Mouse (Mus musculus): ENCODE measurements at regions not wholly inside any gene's neighbourhood (a gene's known extent, or its start where the extent isn't known, plus 50 kb on each side); places are given as distances from the start of the nearest gene placed in this dataset.
"Not testable (repeated sequence)": the region's sequence is repeated elsewhere in the genome, so short reads cannot be mapped to it uniquely, and the experiment has no call there.

- no peak overlapping the region for H3K4me2 ChIP-seq
- no peak overlapping the region for H3K4me3 ChIP-seq
- H3K9ac ChIP-seq = no peak overlapping the region
- no peak for ATAC-seq (ENCODE audit: low FRiP score)
- 48% methylated on average over 4 of the region's 4 CpGs for WGBS
- H3K27me3 ChIP-seq = no peaks in the 10 kb centered on the region
- peaks cover 11% of the 10 kb centered on the region for H3K4me1 ChIP-seq (replicated peaks)
- peak overlapping the region; percentile 88 for H3K27ac ChIP-seq
- H3K9me3 ChIP-seq = no peaks in the 10 kb centered on the region
- no peaks in the 10 kb centered on the region for H3K36me3 ChIP-seq
These were observed 246.6 kb downstream of the Mef2c start for GRCm38 (mm10) chr13:83750437-83750836.

GRCm38 (mm10) chr13:83760387-83761170, 256.7 kb downstream of the Mef2c start:
- Histone ChIP-seq H3K27ac (peak overlapping the region; percentile 48; the same call in 1 of the 2 replicates), H3K4me3 (no peak overlapping the region), H3K36me3 (no peaks in the 10 kb centered on the region), H3K4me2 (0 out of 2 replicates have a peak overlapping the region, but pooled peaks have one; percentile 6), H3K9ac (no peak overlapping the region), H3K9me3 (no peaks in the 10 kb centered on the region), H3K4me1 (replicated peaks) (no peaks in the 10 kb centered on the region), H3K27me3 (no peaks in the 10 kb centered on the region)
- ATAC-seq (ENCODE audit: low FRiP score) = peak; percentile 54
- WGBS = 64% methylated on average over 14 of the region's 14 CpGs

GRCm38 (mm10) chr13:83762484-83762883, 258.6 kb downstream of the Mef2c start:
- Histone ChIP-seq H3K4me2 (no peak overlapping the region), H3K36me3 (no peaks in the 10 kb centered on the region), H3K9me3 (no peaks in the 10 kb centered on the region), H3K4me1 (replicated peaks) (no peaks in the 10 kb centered on the region), H3K9ac (no peak overlapping the region), H3K4me3 (no peak overlapping the region), H3K27ac (no peak overlapping the region), H3K27me3 (no peaks in the 10 kb centered on the region)
- ATAC-seq (ENCODE audit: low FRiP score) = no peak
- 80% methylated on average over 1 of the region's 1 CpGs for WGBS

- not testable (repeated sequence) for H3K9me3 ChIP-seq; H3K4me2 ChIP-seq; H3K4me1 ChIP-seq (replicated peaks); H3K27ac ChIP-seq; H3K9ac ChIP-seq; H3K36me3 ChIP-seq; ATAC-seq (ENCODE audit: low FRiP score); H3K4me3 ChIP-seq; H3K27me3 ChIP-seq
- 47% methylated on average over 5 of the region's 5 CpGs for WGBS
These were observed 259.5 kb downstream of the Mef2c start for GRCm38 (mm10) chr13:83763288-83763687.

GRCm38 (mm10) chr13:83785643-83786042, 281.8 kb downstream of the Mef2c start:
- Histone ChIP-seq H3K4me1 (replicated peaks) (peaks cover 3% of the 10 kb centered on the region; the same call in 1 of the 2 replicates), H3K36me3 (no peaks in the 10 kb centered on the region; the same call in 1 of the 2 replicates), H3K27me3 (no peaks in the 10 kb centered on the region), H3K9ac (no peak overlapping the region), H3K4me3 (no peak overlapping the region), H3K9me3 (no peaks in the 10 kb centered on the region), H3K27ac (no peak overlapping the region), H3K4me2 (no peak overlapping the region)
- no peak for ATAC-seq (ENCODE audit: low FRiP score)

- Histone ChIP-seq H3K27ac (no peak overlapping the region), H3K4me2 (no peak overlapping the region), H3K4me3 (no peak overlapping the region), H3K4me1 (replicated peaks) (no peaks in the 10 kb centered on the region), H3K36me3 (no peaks in the 10 kb centered on the region), H3K9ac (no peak overlapping the region), H3K9me3 (no peaks in the 10 kb centered on the region), H3K27me3 (no peaks in the 10 kb centered on the region)
- 95% methylated on average over 1 of the region's 1 CpGs for WGBS
- no peak for ATAC-seq (ENCODE audit: low FRiP score)
These were observed 305.7 kb downstream of the Mef2c start for GRCm38 (mm10) chr13:83809535-83809934.

GRCm38 (mm10) chr13:83820291-83820690, 316.5 kb downstream of the Mef2c start:
- H3K4me3 ChIP-seq = no peak overlapping the region
- H3K4me2 ChIP-seq = no peak overlapping the region
- 54% methylated on average over 4 of the region's 4 CpGs for WGBS
- H3K27ac ChIP-seq = no peak overlapping the region
- H3K4me1 ChIP-seq (replicated peaks) = peaks cover 5% of the 10 kb centered on the region; the same call in 1 of the 2 replicates
- no peak overlapping the region for H3K9ac ChIP-seq
- no peaks in the 10 kb centered on the region for H3K27me3 ChIP-seq
- ATAC-seq (ENCODE audit: low FRiP score) = peak; percentile 43; the same call in 1 of the 2 replicates
- H3K36me3 ChIP-seq = no peaks in the 10 kb centered on the region
- no peaks in the 10 kb centered on the region for H3K9me3 ChIP-seq

- Histone ChIP-seq H3K36me3 (no peaks in the 10 kb centered on the region), H3K4me1 (replicated peaks) (peaks cover 5% of the 10 kb centered on the region; the same call in 1 of the 2 replicates), H3K9me3 (no peaks in the 10 kb centered on the region), H3K4me3 (no peak overlapping the region), H3K9ac (no peak overlapping the region), H3K27ac (no peak overlapping the region), H3K4me2 (no peak overlapping the region), H3K27me3 (no peaks in the 10 kb centered on the region)
- WGBS = 80% methylated on average over 3 of the region's 3 CpGs
- no peak for ATAC-seq (ENCODE audit: low FRiP score)
These were observed 316.9 kb downstream of the Mef2c start for GRCm38 (mm10) chr13:83820721-83821120.

- no peaks in the 10 kb centered on the region for H3K27me3 ChIP-seq
- H3K4me2 ChIP-seq = no peak overlapping the region
- no peaks in the 10 kb centered on the region for H3K9me3 ChIP-seq
- 94% methylated on average over 4 of the region's 4 CpGs for WGBS
- H3K4me3 ChIP-seq = no peak overlapping the region
- H3K4me1 ChIP-seq (replicated peaks) = peaks cover 10% of the 10 kb centered on the region; the same call in 1 of the 2 replicates
- H3K9ac ChIP-seq = no peak overlapping the region
- H3K36me3 ChIP-seq = no peaks in the 10 kb centered on the region
- H3K27ac ChIP-seq = no peak overlapping the region
- ATAC-seq (ENCODE audit: low FRiP score) = no peak
These were observed 321.1 kb downstream of the Mef2c start for GRCm38 (mm10) chr13:83824926-83825325.

- no peaks in the 10 kb centered on the region for H3K27me3 ChIP-seq
- peaks cover 6% of the 10 kb centered on the region; the same call in 1 of the 2 replicates for H3K4me1 ChIP-seq (replicated peaks)
- ATAC-seq (ENCODE audit: low FRiP score) = 0 out of 2 replicates have a peak, but pooled peaks have one; percentile 52
- WGBS = 40% methylated on average over 4 of the region's 4 CpGs
- H3K27ac ChIP-seq = no peak overlapping the region
- H3K36me3 ChIP-seq = no peaks in the 10 kb centered on the region
- H3K9ac ChIP-seq = no peak overlapping the region
- H3K4me3 ChIP-seq = no peak overlapping the region
- no peak overlapping the region for H3K4me2 ChIP-seq
- no peaks in the 10 kb centered on the region for H3K9me3 ChIP-seq
These were observed 323.1 kb downstream of the Mef2c start for GRCm38 (mm10) chr13:83826841-83827463.

GRCm38 (mm10) chr13:83865932-83866685, 356.0 kb upstream of the Tmem161b start:
- Histone ChIP-seq H3K27me3 (no peaks in the 10 kb centered on the region), H3K9me3 (no peaks in the 10 kb centered on the region; the same call in 1 of the 2 replicates), H3K36me3 (no peaks in the 10 kb centered on the region), H3K4me1 (replicated peaks) (peaks cover 8% of the 10 kb centered on the region), H3K4me3 (no peak overlapping the region), H3K9ac (peak overlapping the region; percentile 59; the same call in 1 of the 2 replicates), H3K27ac (peak overlapping the region; percentile 95), H3K4me2 (peak overlapping the region; percentile 34)
- WGBS = 41% methylated on average over 6 of the region's 6 CpGs
- peak; percentile 58 for ATAC-seq (ENCODE audit: low FRiP score)

GRCm38 (mm10) chr13:83867211-83867610, 354.9 kb upstream of the Tmem161b start:
- no peak for ATAC-seq (ENCODE audit: low FRiP score)
- no peaks in the 10 kb centered on the region for H3K9me3 ChIP-seq
- H3K27ac ChIP-seq = peak overlapping the region; percentile 81
- no peak overlapping the region for H3K4me2 ChIP-seq
- no peaks in the 10 kb centered on the region for H3K36me3 ChIP-seq
- no peak overlapping the region for H3K9ac ChIP-seq
- H3K4me1 ChIP-seq (replicated peaks) = peaks cover 8% of the 10 kb centered on the region
- no peaks in the 10 kb centered on the region for H3K27me3 ChIP-seq
- no peak overlapping the region for H3K4me3 ChIP-seq
- WGBS = 50% methylated on average over 1 of the region's 1 CpGs

All from hindbrain, embryonic 13.5 days (tissue).